Mouse (Mus musculus): ENCODE results near the gene Aasdh. TPM values are rescaled to one million over a fixed set of nuclear protein-coding genes. Genes with fewer than 3 reads are reported as not detected.

Gene Aasdh
- polyA plus RNA-seq, 1 experiment from 2014 or later, result 5.1 TPM

GRCm38 (mm10) chr5:76950343-76951105 lies 45.2 kb upstream of the Aasdh start:
- peak overlapping the region; percentile 61 for H3K9ac ChIP-seq (replicated peaks)
- WGBS (ENCODE audit: insufficient replicate concordance), result 2% methylated on average over 24 of the region's 24 CpGs
- H3K4me1 ChIP-seq (ENCODE audit: insufficient read depth), result peaks cover 62% of the 10 kb centered on the region
- peak overlapping the region; percentile 83 for H3K27ac ChIP-seq (ENCODE audit: low read depth)
- H3K4me2 ChIP-seq (ENCODE audit: low read depth, low read length), result peak overlapping the region; percentile 97
- no peaks in the 10 kb centered on the region for H3K9me3 ChIP-seq (ENCODE audit: low read length)
- peaks cover 9% of the 10 kb centered on the region for H3K36me3 ChIP-seq (replicated peaks; ENCODE audit: insufficient read depth, low read length)
- peak overlapping the region; percentile 66 for H3K4me3 ChIP-seq (ENCODE audit: low read depth, low read length)
- ATAC-seq (no peak), DNase-seq (no peak)
- no peaks in the 10 kb centered on the region for H3K27me3 ChIP-seq (ENCODE audit: insufficient read depth, low read length)
- TF ChIP-seq CTCF (IDR thresholded peaks at IDR 0.05; ENCODE audit: low read depth), result no peak
- no peak for TF ChIP-seq EP300 (IDR thresholded peaks at IDR 0.05; ENCODE audit: low read depth)

GRCm38 (mm10) chr5:76947758-76948157 lies 42.4 kb upstream of the Aasdh start:
- H3K9ac ChIP-seq (replicated peaks), result no peak overlapping the region
- WGBS (ENCODE audit: insufficient replicate concordance), result 82% methylated on average over 4 of the region's 4 CpGs
- H3K27me3 ChIP-seq (ENCODE audit: insufficient read depth, low read length), result no peaks in the 10 kb centered on the region
- H3K36me3 ChIP-seq (replicated peaks; ENCODE audit: insufficient read depth, low read length), result peaks cover 5% of the 10 kb centered on the region; the same call in 1 of the 2 replicates
- H3K9me3 ChIP-seq (ENCODE audit: low read length), result no peaks in the 10 kb centered on the region
- no peak for TF ChIP-seq CTCF (IDR thresholded peaks at IDR 0.05; ENCODE audit: low read depth)
- TF ChIP-seq EP300 (IDR thresholded peaks at IDR 0.05; ENCODE audit: low read depth), result no peak
- ATAC-seq, result no peak
- DNase-seq, result no peak
- no peak overlapping the region for H3K4me3 ChIP-seq (ENCODE audit: low read depth, low read length)
- H3K4me2 ChIP-seq (ENCODE audit: low read depth, low read length), result no peak overlapping the region
- H3K4me1 ChIP-seq (ENCODE audit: insufficient read depth), result peaks cover 46% of the 10 kb centered on the region
- H3K27ac ChIP-seq (ENCODE audit: low read depth), result no peak overlapping the region

- H3K9ac ChIP-seq (replicated peaks), result no peak overlapping the region
- ATAC-seq, result no peak
- H3K9me3 ChIP-seq (ENCODE audit: low read length), result no peaks in the 10 kb centered on the region
- WGBS (ENCODE audit: insufficient replicate concordance), result 57% methylated on average over 4 of the region's 4 CpGs
- no peak overlapping the region for H3K4me3 ChIP-seq (ENCODE audit: low read depth, low read length)
- no peak overlapping the region for H3K4me2 ChIP-seq (ENCODE audit: low read depth, low read length)
- DNase-seq, result no peak
- no peaks in the 10 kb centered on the region for H3K27me3 ChIP-seq (ENCODE audit: insufficient read depth, low read length)
- no peak overlapping the region for H3K27ac ChIP-seq (ENCODE audit: low read depth)
- H3K4me1 ChIP-seq (ENCODE audit: insufficient read depth), result peaks cover 40% of the 10 kb centered on the region
- TF ChIP-seq EP300 (IDR thresholded peaks at IDR 0.05; ENCODE audit: low read depth), result no peak
- TF ChIP-seq CTCF (IDR thresholded peaks at IDR 0.05; ENCODE audit: low read depth), result no peak
- H3K36me3 ChIP-seq (replicated peaks; ENCODE audit: insufficient read depth, low read length), result peaks cover 5% of the 10 kb centered on the region; the same call in 1 of the 2 replicates
Measured at GRCm38 (mm10) chr5:76947142-76947541, 41.8 kb upstream of the Aasdh start.

GRCm38 (mm10) chr5:76945678-76946033 lies 40.3 kb upstream of the Aasdh start:
- H3K9ac ChIP-seq (replicated peaks), result no peak overlapping the region
- TF ChIP-seq CTCF (IDR thresholded peaks at IDR 0.05; ENCODE audit: low read depth) (no peak), EP300 (IDR thresholded peaks at IDR 0.05; ENCODE audit: low read depth) (no peak)
- no peak for DNase-seq
- H3K4me3 ChIP-seq (ENCODE audit: low read depth, low read length), result no peak overlapping the region
- no peak overlapping the region for H3K27ac ChIP-seq (ENCODE audit: low read depth)
- ATAC-seq, result no peak
- 75% methylated on average over 2 of the region's 2 CpGs for WGBS (ENCODE audit: insufficient replicate concordance)
- no peaks in the 10 kb centered on the region for H3K9me3 ChIP-seq (ENCODE audit: low read length)
- H3K36me3 ChIP-seq (replicated peaks; ENCODE audit: insufficient read depth, low read length), result peaks cover 5% of the 10 kb centered on the region; the same call in 1 of the 2 replicates
- peaks cover 37% of the 10 kb centered on the region for H3K4me1 ChIP-seq (ENCODE audit: insufficient read depth)
- H3K27me3 ChIP-seq (ENCODE audit: insufficient read depth, low read length), result no peaks in the 10 kb centered on the region
- no peak overlapping the region for H3K4me2 ChIP-seq (ENCODE audit: low read depth, low read length)

GRCm38 (mm10) chr5:76944965-76945677 lies 39.8 kb upstream of the Aasdh start:
- DNase-seq, result no peak
- TF ChIP-seq EP300 (IDR thresholded peaks at IDR 0.05; ENCODE audit: low read depth) (no peak), CTCF (IDR thresholded peaks at IDR 0.05; ENCODE audit: low read depth) (no peak)
- no peaks in the 10 kb centered on the region for H3K27me3 ChIP-seq (ENCODE audit: insufficient read depth, low read length)
- no peaks in the 10 kb centered on the region for H3K9me3 ChIP-seq (ENCODE audit: low read length)
- no peak overlapping the region for H3K9ac ChIP-seq (replicated peaks)
- 59% methylated on average over 6 of the region's 6 CpGs for WGBS (ENCODE audit: insufficient replicate concordance)
- H3K27ac ChIP-seq (ENCODE audit: low read depth), result no peak overlapping the region
- peaks cover 5% of the 10 kb centered on the region; the same call in 1 of the 2 replicates for H3K36me3 ChIP-seq (replicated peaks; ENCODE audit: insufficient read depth, low read length)
- peaks cover 32% of the 10 kb centered on the region for H3K4me1 ChIP-seq (ENCODE audit: insufficient read depth)
- no peak overlapping the region for H3K4me3 ChIP-seq (ENCODE audit: low read depth, low read length)
- no peak for ATAC-seq
- H3K4me2 ChIP-seq (ENCODE audit: low read depth, low read length), result no peak overlapping the region

GRCm38 (mm10) chr5:76942505-76942904 lies 37.2 kb upstream of the Aasdh start:
- Histone ChIP-seq H3K9me3 (ENCODE audit: low read length) (no peaks in the 10 kb centered on the region), H3K27me3 (ENCODE audit: insufficient read depth, low read length) (no peaks in the 10 kb centered on the region), H3K36me3 (replicated peaks; ENCODE audit: insufficient read depth, low read length) (peaks cover 8% of the 10 kb centered on the region), H3K4me2 (ENCODE audit: low read depth, low read length) (no peak overlapping the region), H3K4me1 (ENCODE audit: insufficient read depth) (peaks cover 15% of the 10 kb centered on the region), H3K9ac (replicated peaks) (no peak overlapping the region), H3K4me3 (ENCODE audit: low read depth, low read length) (no peak overlapping the region), H3K27ac (ENCODE audit: low read depth) (peak overlapping the region; percentile 34; the same call in 1 of the 2 replicates)
- TF ChIP-seq EP300 (IDR thresholded peaks at IDR 0.05; ENCODE audit: low read depth) (no peak), CTCF (IDR thresholded peaks at IDR 0.05; ENCODE audit: low read depth) (no peak)
- DNase-seq (no peak), ATAC-seq (peak; percentile 84)
- 67% methylated on average over 4 of the region's 4 CpGs for WGBS (ENCODE audit: insufficient replicate concordance)

Measured in liver, postnatal 0 days (tissue).